Mouse (Mus musculus): ENCODE data around the gene Ankrd13a. TPM values are rescaled to one million over a fixed set of nuclear protein-coding genes. Genes with fewer than 3 reads are reported as not detected.

Ankrd13a gene
- polyA plus RNA-seq, 1 experiment from 2014 or later, result 43.1 TPM

DNA sequence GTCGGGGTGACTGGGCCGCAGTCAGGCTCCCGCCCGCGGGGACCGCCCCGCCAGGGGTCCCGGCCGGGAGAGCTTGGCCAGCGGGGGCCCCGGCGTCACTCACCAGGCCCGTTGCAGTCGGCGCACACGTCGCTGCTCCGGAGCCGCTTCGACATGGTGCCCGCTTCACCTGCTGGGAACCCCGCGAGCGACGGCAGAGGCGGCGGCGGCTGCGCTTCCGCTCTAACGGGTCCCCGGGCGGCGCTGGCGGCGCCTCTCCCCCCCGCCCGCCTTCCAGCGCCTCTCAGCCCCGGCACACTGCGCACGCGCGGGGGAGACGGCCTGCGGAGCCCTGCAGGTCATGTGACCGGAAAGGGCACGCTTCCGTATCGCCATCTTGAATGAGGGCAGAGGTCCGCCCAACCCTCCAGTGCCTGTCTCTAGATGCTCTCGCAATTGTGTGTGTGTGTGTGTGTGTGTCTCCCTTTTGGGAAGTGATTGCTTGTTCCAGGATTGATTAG lies 1.2 kb upstream of the Ankrd13a start:
- WGBS, result 0% methylated on average over 43 of the region's 52 CpGs

DNA sequence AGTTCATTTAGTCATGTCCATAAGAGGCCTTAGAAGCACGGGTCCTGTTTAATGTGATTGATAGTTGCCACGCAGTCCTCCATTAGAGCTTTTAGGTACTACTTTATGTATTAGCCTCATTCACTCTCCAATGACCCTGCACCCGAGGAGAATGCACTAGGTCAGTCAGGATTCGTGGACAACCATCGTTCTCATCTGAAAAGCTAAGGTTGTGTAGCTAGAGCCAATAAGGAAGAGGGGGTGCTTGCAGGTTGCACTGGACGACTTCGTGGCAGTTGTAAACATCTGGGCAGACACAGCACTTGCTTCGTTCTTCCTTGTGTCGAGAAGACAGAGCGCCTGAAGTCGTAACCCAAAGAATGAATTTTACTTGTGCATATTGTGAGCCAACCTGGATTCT lies 697 bp upstream of the Ankrd13a start:
- WGBS, result 2% methylated on average over 11 of the region's 11 CpGs
- Histone ChIP-seq H3K36me3 (ENCODE audit: control insufficient read depth, insufficient read depth, low read length) (no peaks in the 10 kb centered on the region), H3K9me3 (ENCODE audit: control insufficient read depth, low read length) (no peaks in the 10 kb centered on the region), H3K27me3 (ENCODE audit: control insufficient read depth, insufficient read depth, low read depth, low read length) (no peaks in the 10 kb centered on the region), H3K27ac (ENCODE audit: low read length) (peak overlapping the region; percentile 86), H3K4me2 (ENCODE audit: low read depth, low read length) (peak overlapping the region; percentile 70), H3K9ac (ENCODE audit: low read length) (peak overlapping the region; percentile 89), H3K4me3 (ENCODE audit: low read length) (peak overlapping the region; percentile 74), H3K4me1 (replicated peaks; ENCODE audit: control insufficient read depth, insufficient read depth, low read length) (peaks cover 24% of the 10 kb centered on the region)
- ATAC-seq (ENCODE audit: low read depth), result no peak

More for the DNA sequence above, 1.2 kb upstream of the Ankrd13a start:
- Histone ChIP-seq H3K27ac (ENCODE audit: low read length) (peak overlapping the region; percentile 86), H3K4me1 (replicated peaks; ENCODE audit: control insufficient read depth, insufficient read depth, low read length) (peaks cover 20% of the 10 kb centered on the region), H3K9ac (ENCODE audit: low read length) (peak overlapping the region; percentile 92), H3K4me3 (ENCODE audit: low read length) (peak overlapping the region; percentile 74), H3K27me3 (ENCODE audit: control insufficient read depth, insufficient read depth, low read depth, low read length) (no peaks in the 10 kb centered on the region), H3K4me2 (ENCODE audit: low read depth, low read length) (peak overlapping the region; percentile 70), H3K36me3 (ENCODE audit: control insufficient read depth, insufficient read depth, low read length) (no peaks in the 10 kb centered on the region), H3K9me3 (ENCODE audit: control insufficient read depth, low read length) (no peaks in the 10 kb centered on the region)
- peak; percentile 89 for ATAC-seq (ENCODE audit: low read depth)

DNA sequence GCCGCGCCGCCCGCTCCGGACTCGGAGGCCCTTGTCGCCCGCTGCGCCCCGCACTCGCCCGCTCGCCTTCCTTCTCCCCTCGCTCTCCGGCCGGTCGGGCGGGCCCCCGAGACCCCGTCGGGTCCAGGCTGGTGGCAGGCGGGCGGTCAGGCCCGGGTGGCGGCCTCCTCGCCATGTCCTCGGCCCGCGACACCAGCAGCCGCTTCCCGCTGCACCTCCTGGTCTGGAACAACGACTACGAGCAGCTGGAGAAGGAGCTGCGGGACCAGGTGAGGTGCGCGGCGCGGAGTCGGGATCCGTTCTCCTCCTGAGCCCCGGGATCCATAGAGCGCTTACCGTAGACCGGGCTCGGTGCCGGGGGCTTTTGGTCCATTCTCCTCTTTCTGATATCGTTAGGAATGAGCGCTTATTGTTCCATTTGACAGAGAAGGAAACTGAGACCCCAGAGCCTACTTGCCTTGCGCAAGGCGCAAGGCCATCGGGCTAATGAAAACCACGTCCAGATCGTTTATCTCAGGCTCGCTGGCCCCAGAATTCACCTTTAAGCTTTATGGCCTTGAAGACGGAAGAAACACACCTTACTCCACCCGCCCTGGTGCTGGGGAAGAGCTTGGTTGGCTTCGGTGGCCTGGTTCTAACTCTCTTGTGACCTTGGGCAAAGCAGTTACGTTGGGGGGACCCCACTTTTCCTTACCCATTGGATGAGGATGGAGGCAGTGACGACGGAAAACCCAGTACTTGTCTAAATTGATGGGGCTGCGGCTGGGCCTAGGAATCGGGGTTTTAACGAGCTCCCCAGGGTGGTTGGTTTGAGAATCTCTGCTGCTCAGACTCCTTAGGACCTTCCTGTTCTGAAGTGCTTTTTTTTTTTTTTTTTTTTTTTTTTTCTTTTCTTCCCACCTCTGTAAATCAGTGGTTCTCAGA lies 841 bp downstream of the Ankrd13a start, which contains the start of gene Git2:
Gene Git2, minus strand, starts transcription at position 462 of the 924 bp plus-strand sequence.
- Histone ChIP-seq H3K36me3 (ENCODE audit: control insufficient read depth, insufficient read depth, low read length) (no peaks in the 10 kb centered on the region), H3K4me1 (replicated peaks; ENCODE audit: control insufficient read depth, insufficient read depth, low read length) (peaks cover 24% of the 10 kb centered on the region), H3K27ac (ENCODE audit: low read length) (peak within 1 kb of the TSS; percentile 86), H3K4me2 (ENCODE audit: low read depth, low read length) (peak within 1 kb of the TSS; percentile 70), H3K9me3 (ENCODE audit: control insufficient read depth, low read length) (no peaks in the 10 kb centered on the region), H3K9ac (ENCODE audit: low read length) (peak within 1 kb of the TSS; percentile 89), H3K4me3 (ENCODE audit: low read length) (peak within 1 kb of the TSS; percentile 74), H3K27me3 (ENCODE audit: control insufficient read depth, insufficient read depth, low read depth, low read length) (no peaks in the 10 kb centered on the region)
- ATAC-seq (ENCODE audit: low read depth), result no peak
- WGBS, result 1% methylated on average over 51 of the region's 63 CpGs

DNA sequence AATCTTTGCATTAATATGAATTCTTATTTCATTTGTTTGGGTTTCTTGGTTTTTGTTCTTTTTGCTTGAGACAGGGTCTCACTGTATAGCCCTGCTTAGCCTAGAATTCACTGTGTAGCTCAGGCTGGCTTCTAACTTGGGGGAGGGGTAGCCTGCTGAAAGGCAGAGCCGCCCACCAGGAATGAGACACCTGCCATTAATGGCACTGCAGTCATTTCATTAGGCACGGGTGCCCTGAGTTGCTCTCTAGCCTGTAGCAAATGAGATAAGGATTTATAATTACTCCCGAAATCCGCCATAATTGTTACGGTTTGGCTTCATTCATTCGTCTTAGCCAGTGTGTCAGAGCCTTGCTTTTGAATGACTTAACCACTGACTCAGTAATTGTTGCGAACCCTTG lies 1.7 kb downstream of the Ankrd13a start:
- no peak overlapping the region for H3K27ac ChIP-seq (ENCODE audit: low read length)
- H3K4me1 ChIP-seq (replicated peaks; ENCODE audit: control insufficient read depth, insufficient read depth, low read length), result peaks cover 21% of the 10 kb centered on the region
- peak overlapping the region; percentile 70 for H3K4me2 ChIP-seq (ENCODE audit: low read depth, low read length)
- H3K4me3 ChIP-seq (ENCODE audit: low read length), result peak overlapping the region; percentile 74
- H3K9me3 ChIP-seq (ENCODE audit: control insufficient read depth, low read length), result no peaks in the 10 kb centered on the region
- no peak for ATAC-seq (ENCODE audit: low read depth)
- no peaks in the 10 kb centered on the region for H3K27me3 ChIP-seq (ENCODE audit: control insufficient read depth, insufficient read depth, low read depth, low read length)
- H3K9ac ChIP-seq (ENCODE audit: low read length), result peak overlapping the region; percentile 89
- H3K36me3 ChIP-seq (ENCODE audit: control insufficient read depth, insufficient read depth, low read length), result no peaks in the 10 kb centered on the region
- 74% methylated on average over 7 of the region's 7 CpGs for WGBS

DNA sequence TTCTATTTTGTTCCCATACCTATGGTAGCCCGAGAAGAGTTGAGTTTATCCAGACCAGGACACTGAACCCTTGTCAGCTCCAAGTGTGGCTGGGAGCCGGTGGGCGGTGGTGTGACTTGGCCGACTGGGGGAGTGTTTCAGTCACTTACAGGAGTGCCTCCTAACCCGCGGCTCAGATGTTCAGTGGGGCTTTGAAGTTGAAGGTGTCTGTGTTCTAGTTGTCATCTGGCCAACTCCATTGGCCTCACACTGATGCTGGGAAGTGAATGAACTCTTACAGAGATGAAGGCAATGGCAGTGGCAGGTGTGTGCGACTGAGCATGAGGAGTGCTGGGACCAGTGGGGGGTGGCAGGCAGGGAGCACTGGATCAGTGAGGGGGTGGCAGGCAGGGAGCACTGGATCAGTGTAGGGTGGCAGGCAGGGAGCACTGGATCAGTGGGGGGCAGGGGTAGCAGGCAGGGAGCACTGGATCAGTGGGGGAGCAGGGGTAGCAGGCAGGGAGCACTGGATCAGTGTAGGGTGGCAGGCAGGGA lies 5.5 kb downstream of the Ankrd13a start:
- no peak for ATAC-seq (ENCODE audit: low read depth)
- H3K4me2 ChIP-seq (ENCODE audit: low read depth, low read length), result no peak overlapping the region
- no peaks in the 10 kb centered on the region for H3K36me3 ChIP-seq (ENCODE audit: control insufficient read depth, insufficient read depth, low read length)
- no peak overlapping the region for H3K4me3 ChIP-seq (ENCODE audit: low read length)
- H3K27ac ChIP-seq (ENCODE audit: low read length), result no peak overlapping the region
- no peaks in the 10 kb centered on the region for H3K9me3 ChIP-seq (ENCODE audit: control insufficient read depth, low read length)
- H3K27me3 ChIP-seq (ENCODE audit: control insufficient read depth, insufficient read depth, low read depth, low read length), result no peaks in the 10 kb centered on the region
- H3K9ac ChIP-seq (ENCODE audit: low read length), result no peak overlapping the region
- WGBS, result 55% methylated on average over 7 of the region's 7 CpGs
- peaks cover 40% of the 10 kb centered on the region for H3K4me1 ChIP-seq (replicated peaks; ENCODE audit: control insufficient read depth, insufficient read depth, low read length)

DNA sequence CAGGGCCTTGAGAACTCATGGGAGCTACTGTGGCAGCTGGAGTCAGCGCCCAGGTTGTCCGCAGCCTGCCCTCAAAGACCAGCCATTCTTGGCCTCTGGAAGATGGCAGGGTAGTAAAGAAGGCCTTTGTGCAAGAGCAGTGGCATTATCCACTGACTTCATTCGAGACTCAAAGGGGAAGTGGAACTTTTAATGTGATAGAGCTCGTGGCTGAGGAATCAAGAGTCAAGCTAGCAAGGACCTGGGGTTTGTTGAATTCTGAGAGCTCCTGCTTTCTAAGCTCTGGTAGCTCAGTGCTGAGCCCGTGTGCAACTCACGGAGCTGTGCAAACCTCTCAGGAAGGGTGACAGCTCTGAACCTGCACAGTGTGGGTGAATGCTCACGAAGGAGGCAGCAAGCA lies 6.4 kb downstream of the Ankrd13a start:
- peaks cover 47% of the 10 kb centered on the region for H3K4me1 ChIP-seq (replicated peaks; ENCODE audit: control insufficient read depth, insufficient read depth, low read length)
- no peak overlapping the region for H3K4me3 ChIP-seq (ENCODE audit: low read length)
- no peaks in the 10 kb centered on the region for H3K9me3 ChIP-seq (ENCODE audit: control insufficient read depth, low read length)
- 86% methylated on average over 7 of the region's 7 CpGs for WGBS
- H3K9ac ChIP-seq (ENCODE audit: low read length), result no peak overlapping the region
- ATAC-seq (ENCODE audit: low read depth), result no peak
- H3K4me2 ChIP-seq (ENCODE audit: low read depth, low read length), result no peak overlapping the region
- H3K36me3 ChIP-seq (ENCODE audit: control insufficient read depth, insufficient read depth, low read length), result no peaks in the 10 kb centered on the region
- no peaks in the 10 kb centered on the region for H3K27me3 ChIP-seq (ENCODE audit: control insufficient read depth, insufficient read depth, low read depth, low read length)
- H3K27ac ChIP-seq (ENCODE audit: low read length), result no peak overlapping the region

DNA sequence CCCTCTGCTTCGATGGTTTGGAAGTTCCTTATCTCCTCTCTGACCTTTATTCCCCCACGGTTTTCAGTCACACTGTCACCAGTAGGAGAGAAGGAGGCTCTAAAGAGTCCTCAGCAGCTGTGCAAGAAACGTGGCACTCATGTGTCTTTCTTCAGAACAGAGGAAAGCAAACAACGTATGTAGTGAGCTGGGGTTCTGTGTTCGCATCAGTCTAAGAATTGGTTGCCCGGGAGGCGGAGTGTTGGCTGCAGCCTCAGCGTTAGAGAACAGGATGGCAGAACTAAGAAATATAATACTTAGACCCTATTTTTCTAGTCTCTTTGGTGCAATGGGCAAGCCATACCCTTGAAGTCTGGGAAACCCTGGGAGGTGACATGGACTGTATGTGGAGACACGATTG lies 8.5 kb downstream of the Ankrd13a start:
- peak overlapping the region; percentile 80 for H3K27ac ChIP-seq (ENCODE audit: low read length)
- no peaks in the 10 kb centered on the region for H3K27me3 ChIP-seq (ENCODE audit: control insufficient read depth, insufficient read depth, low read depth, low read length)
- peaks cover 45% of the 10 kb centered on the region for H3K4me1 ChIP-seq (replicated peaks; ENCODE audit: control insufficient read depth, insufficient read depth, low read length)
- WGBS, result 58% methylated on average over 9 of the region's 9 CpGs
- peaks cover 6% of the 10 kb centered on the region for H3K36me3 ChIP-seq (ENCODE audit: control insufficient read depth, insufficient read depth, low read length)
- no peak overlapping the region for H3K4me2 ChIP-seq (ENCODE audit: low read depth, low read length)
- no peak overlapping the region for H3K9ac ChIP-seq (ENCODE audit: low read length)
- no peaks in the 10 kb centered on the region for H3K9me3 ChIP-seq (ENCODE audit: control insufficient read depth, low read length)
- no peak for ATAC-seq (ENCODE audit: low read depth)
- H3K4me3 ChIP-seq (ENCODE audit: low read length), result no peak overlapping the region

DNA sequence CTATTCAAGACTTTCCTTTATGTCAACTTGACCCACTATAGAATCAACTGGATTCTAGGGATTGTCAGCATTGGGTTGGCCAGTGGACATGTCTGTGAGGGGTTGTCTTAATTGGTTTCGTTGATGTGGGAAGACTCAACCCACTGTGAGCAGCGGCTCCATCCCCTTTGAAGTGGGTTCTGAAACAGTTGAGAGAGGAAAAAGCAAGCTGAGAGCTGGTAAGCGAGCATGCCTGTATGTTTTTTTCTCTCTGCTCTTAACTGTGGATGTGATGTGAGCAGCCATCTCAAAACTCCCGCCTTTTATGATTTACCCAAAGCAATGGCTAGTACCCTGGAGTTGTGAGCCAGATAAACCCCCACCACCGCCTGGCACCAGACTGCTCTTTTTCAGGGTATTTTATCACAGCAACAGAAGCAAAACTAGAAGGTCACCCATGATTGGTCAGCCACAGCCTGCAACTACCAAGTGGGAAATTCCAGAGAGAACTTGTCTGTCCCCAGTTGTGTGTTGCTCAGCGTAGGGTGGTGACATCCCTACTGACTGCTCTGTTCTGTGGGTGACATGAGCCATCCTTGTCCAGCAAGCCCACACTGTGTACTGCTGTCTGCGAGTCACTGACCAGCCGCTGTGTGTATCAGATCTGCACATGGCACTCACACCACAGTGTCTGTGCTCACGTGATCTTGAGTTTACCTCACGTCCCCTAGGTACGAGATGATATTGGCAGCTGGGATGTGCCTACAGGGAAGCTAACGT lies 9.1 kb downstream of the Ankrd13a start:
- Histone ChIP-seq H3K36me3 (ENCODE audit: control insufficient read depth, insufficient read depth, low read length) (peaks cover 6% of the 10 kb centered on the region), H3K9ac (ENCODE audit: low read length) (no peak overlapping the region), H3K4me2 (ENCODE audit: low read depth, low read length) (no peak overlapping the region), H3K4me3 (ENCODE audit: low read length) (no peak overlapping the region), H3K9me3 (ENCODE audit: control insufficient read depth, low read length) (no peaks in the 10 kb centered on the region), H3K27ac (ENCODE audit: low read length) (peak overlapping the region; percentile 80), H3K4me1 (replicated peaks; ENCODE audit: control insufficient read depth, insufficient read depth, low read length) (peaks cover 42% of the 10 kb centered on the region), H3K27me3 (ENCODE audit: control insufficient read depth, insufficient read depth, low read depth, low read length) (no peaks in the 10 kb centered on the region)
- 68% methylated on average over 12 of the region's 12 CpGs for WGBS
- ATAC-seq (ENCODE audit: low read depth), result peak; percentile 81
